Mouse (Mus musculus): ENCODE measurements around the gene Cast. TPM values are rescaled to one million over a fixed set of nuclear protein-coding genes. Genes with fewer than 3 reads are reported as not detected.

Cast gene
- total RNA-seq (2021): 10 to 100 TPM; 64.5 to 65.8 TPM
- long read RNA-seq, experiment 1, full-length matches to known transcripts: 6 of 19 reads
- long read RNA-seq, experiment 1, partial matches to known transcripts: 2 of 19 reads
- long read RNA-seq, experiment 1, other reads (novel, unspliced or antisense): 11 of 19 reads
- long read RNA-seq, experiment 2, full-length matches to known transcripts: 12 of 47 reads
- long read RNA-seq, experiment 2, partial matches to known transcripts: 12 of 47 reads
- long read RNA-seq, experiment 2, other reads (novel, unspliced or antisense): 23 of 47 reads

GRCm38 (mm10) chr13:74808152-74808929 lies at the start of gene Cast:
Cast (minus strand) TSS chr13:74808810.
- DNase-seq (ENCODE audit: low spot score in 2 of 2): peak; percentile 30 to 32

GRCm38 (mm10) chr13:74854338-74855047 lies 45.9 kb upstream of the Cast start:
- peak; percentile 10 to 16 for DNase-seq (ENCODE audit: low spot score in 2 of 2)

GRCm38 (mm10) chr13:74850823-74851222 lies 42.2 kb upstream of the Cast start:
- no peak for DNase-seq (ENCODE audit: low spot score in 2 of 2)

- DNase-seq (ENCODE audit: low spot score in 2 of 2): no peak
These were observed 37.3 kb upstream of the Cast start for GRCm38 (mm10) chr13:74845886-74846285.

- no peak for DNase-seq (ENCODE audit: low spot score in 2 of 2)
These were observed 25.9 kb upstream of the Cast start for GRCm38 (mm10) chr13:74834543-74834942.

GRCm38 (mm10) chr13:74822095-74822494 lies 13.5 kb upstream of the Cast start:
- no peak for DNase-seq (ENCODE audit: low spot score in 2 of 2)

GRCm38 (mm10) chr13:74815753-74816152 lies 7.1 kb upstream of the Cast start:
- no peak for DNase-seq (ENCODE audit: low spot score in 2 of 2)

- DNase-seq (ENCODE audit: low spot score in 2 of 2): peak in 1 of 2 experiments; percentile 50
These were observed 1.0 kb downstream of the Cast start for GRCm38 (mm10) chr13:74807446-74808151.

GRCm38 (mm10) chr13:74806934-74807333 lies 1.7 kb downstream of the Cast start:
- no peak for DNase-seq (ENCODE audit: low spot score in 2 of 2)

- DNase-seq (ENCODE audit: low spot score in 2 of 2): no peak
These were observed 14.2 kb downstream of the Cast start for GRCm38 (mm10) chr13:74794435-74794834.

- no peak for DNase-seq (ENCODE audit: low spot score in 2 of 2)
These were observed 20.9 kb downstream of the Cast start for GRCm38 (mm10) chr13:74787681-74788080.

- DNase-seq (ENCODE audit: low spot score in 2 of 2): no peak
These were observed 36.5 kb downstream of the Cast start for GRCm38 (mm10) chr13:74772151-74772550.

- DNase-seq (ENCODE audit: low spot score in 2 of 2): peak; percentile 68 to 83
These were observed 38.1 kb downstream of the Cast start for GRCm38 (mm10) chr13:74770480-74770879.

- DNase-seq (ENCODE audit: low spot score in 2 of 2): no peak
These were observed 38.7 kb downstream of the Cast start for GRCm38 (mm10) chr13:74769871-74770270.

GRCm38 (mm10) chr13:74767186-74767585 lies 41.4 kb downstream of the Cast start:
- DNase-seq (ENCODE audit: low spot score in 2 of 2): no peak

GRCm38 (mm10) chr13:74762741-74763140 lies 45.9 kb downstream of the Cast start:
- DNase-seq (ENCODE audit: low spot score in 2 of 2): no peak

- DNase-seq (ENCODE audit: low spot score in 2 of 2): no peak
These were observed 49.5 kb downstream of the Cast start for GRCm38 (mm10) chr13:74759152-74759551.

GRCm38 (mm10) chr13:74743219-74743618 lies 65.4 kb downstream of the Cast start:
- DNase-seq (ENCODE audit: low spot score in 2 of 2): no peak

GRCm38 (mm10) chr13:74736396-74736795 lies 72.2 kb downstream of the Cast start:
- no peak for DNase-seq (ENCODE audit: low spot score in 2 of 2)

- DNase-seq (ENCODE audit: low spot score in 2 of 2): no peak
These were observed 72.8 kb downstream of the Cast start for GRCm38 (mm10) chr13:74735834-74736233.

- no peak for DNase-seq (ENCODE audit: low spot score in 2 of 2)
These were observed 74.9 kb downstream of the Cast start for GRCm38 (mm10) chr13:74733726-74734125.

Data from adrenal gland, postnatal 4 days (tissue).